Mouse (Mus musculus) layer of hippocampus, adult 18-20 months (tissue): ENCODE data around the gene Zcchc14. TPM values are rescaled to one million over a fixed set of nuclear protein-coding genes. Genes with fewer than 3 reads are reported as not detected.

Experiments
- DNase-seq, 2 experiments: peaks; one replicate each; pipeline ENCODE4 v3.0.0; 2022; ENCODE audit warnings: low spot score in 2 of 2
- total RNA-seq, 2 experiments: library from RNA; stranded (reverse); gene quantifications; 2 replicates each; pipeline ENCODE4 v1.2.3; 2021

The Zcchc14 gene
- total RNA-seq, 2 experiments from 2014 or later: 88.8 to 90.1 TPM

GRCm38 (mm10) chr8:121590203-121591177, 62.2 kb downstream of the Zcchc14 start, which contains the start of gene Map1lc3b:
Gene Map1lc3b (plus strand): TSS chr8:121590361.
- peak; percentile 97 for DNase-seq

GRCm38 (mm10) chr8:121589205-121589726, 63.4 kb downstream of the Zcchc14 start:
- DNase-seq: no peak

- DNase-seq: no peak
Observed at GRCm38 (mm10) chr8:121588750-121589149, 64.0 kb downstream of the Zcchc14 start.

GRCm38 (mm10) chr8:121585159-121585825, 67.4 kb downstream of the Zcchc14 start:
- peak; percentile 99 to 100 for DNase-seq

- DNase-seq: no peak
Observed at GRCm38 (mm10) chr8:121584730-121585129, 68.0 kb downstream of the Zcchc14 start.

GRCm38 (mm10) chr8:121583653-121584052, 69.0 kb downstream of the Zcchc14 start:
- DNase-seq: peak in 1 of 2 experiments; percentile 76

- no peak for DNase-seq
Observed at GRCm38 (mm10) chr8:121580465-121580864, 72.2 kb downstream of the Zcchc14 start.

GRCm38 (mm10) chr8:121578676-121579451, 73.8 kb downstream of the Zcchc14 start, which contains the start of gene Fbxo31:
Gene Fbxo31 (minus strand): TSS chr8:121578806.
- DNase-seq: peak; percentile 94 to 97

GRCm38 (mm10) chr8:121577751-121578675, 74.7 kb downstream of the Zcchc14 start:
- DNase-seq: peak in 1 of 2 experiments; percentile 51

- DNase-seq: no peak
Observed at GRCm38 (mm10) chr8:121575661-121576060, 77.0 kb downstream of the Zcchc14 start.

- DNase-seq: no peak
Observed at GRCm38 (mm10) chr8:121573275-121573674, 79.4 kb downstream of the Zcchc14 start.

GRCm38 (mm10) chr8:121572121-121572520, 80.6 kb downstream of the Zcchc14 start:
- DNase-seq: no peak

- no peak for DNase-seq
Observed at GRCm38 (mm10) chr8:121570801-121571200, 81.9 kb downstream of the Zcchc14 start.

- peak in 1 of 2 experiments; percentile 51 for DNase-seq
Observed at GRCm38 (mm10) chr8:121570335-121570734, 82.4 kb downstream of the Zcchc14 start.

GRCm38 (mm10) chr8:121568321-121568720, 84.4 kb downstream of the Zcchc14 start:
- no peak for DNase-seq

GRCm38 (mm10) chr8:121563701-121564100, 89.0 kb downstream of the Zcchc14 start:
- DNase-seq: no peak

- no peak for DNase-seq
Observed at GRCm38 (mm10) chr8:121562941-121563351, 89.8 kb downstream of the Zcchc14 start.

- DNase-seq: no peak
Observed at GRCm38 (mm10) chr8:121561636-121562345, 90.9 kb downstream of the Zcchc14 start.
